ENCODE assay signal across 24 mouse cellular contexts in the genomic region with DNA sequence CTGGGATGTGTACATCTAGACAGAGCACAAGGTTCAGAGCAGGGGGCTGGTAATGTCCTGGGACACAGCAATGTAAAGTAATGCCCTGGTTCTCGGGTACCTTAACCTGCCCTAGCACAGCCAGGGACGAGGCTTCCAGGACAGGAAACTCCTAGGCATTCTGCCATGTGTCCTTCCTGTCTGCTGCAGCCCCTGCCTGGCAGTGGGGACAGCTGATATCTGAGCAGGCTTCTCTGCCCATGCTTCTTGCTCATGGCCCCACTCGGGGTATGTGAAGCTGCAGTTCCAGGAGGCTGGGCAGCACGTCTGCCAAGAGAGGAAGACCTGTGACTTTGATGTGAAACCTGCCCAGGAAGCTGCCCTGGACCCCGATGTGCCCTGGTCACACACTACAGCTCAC. TPM values are rescaled to one million over a fixed set of nuclear protein-coding genes. Genes with fewer than 3 reads are reported as not detected.
"Had no signal": no experiment of that assay in that cellular context is flagged by ENCODE, and none has a peak within 500 bp of the region (broad histone marks: within the 10 kb centered on the region; RNA-seq: fewer than 3 reads in every experiment).

No protein-coding gene starts in this region.

- H3K4me2 ChIP-seq: limb, embryonic 15.5 days; liver, embryonic 13.5 days; midbrain, embryonic 11.5 days; midbrain, embryonic 15.5 days; neural tube, embryonic 12.5 days; stomach, embryonic 15.5 days had no signal

- ATAC-seq: midbrain, embryonic 15.5 days had no signal

- DNase-seq: kidney, adult 9 months; kidney, postnatal 36 days; layer of hippocampus, adult 9-11 months; layer of hippocampus, postnatal 36 days; liver, embryonic 13.5 days; lung, adult 18-20 months; lung, postnatal 36 days; thymus, adult 2 months; thymus, postnatal 25 days had no signal

- H3K4me3 ChIP-seq: limb, embryonic 15.5 days; liver, embryonic 13.5 days; midbrain, embryonic 15.5 days; neural tube, embryonic 12.5 days; stomach, embryonic 15.5 days had no signal

- H3K9me3 ChIP-seq: limb, embryonic 15.5 days; liver, embryonic 13.5 days; midbrain, embryonic 15.5 days; neural tube, embryonic 12.5 days; stomach, embryonic 15.5 days had no signal

- H3K27ac ChIP-seq: kidney, postnatal 0 days; limb, embryonic 15.5 days; liver, embryonic 13.5 days; midbrain, embryonic 15.5 days; neural tube, embryonic 12.5 days; stomach, embryonic 15.5 days had no signal

- H3K27me3 ChIP-seq: stomach, embryonic 15.5 days had no signal

- H3K9ac ChIP-seq: limb, embryonic 15.5 days; liver, embryonic 13.5 days; midbrain, embryonic 15.5 days; neural tube, embryonic 12.5 days; stomach, embryonic 15.5 days had no signal

RNA-seq across cellular contexts. Expression of gene Ankrd53, which starts 6.0 kb away (rescaled TPM):
- total RNA-seq: layer of hippocampus, adult 18-20 months; layer of hippocampus, postnatal 36 days; left cerebral cortex, adult 8-10 months; left cerebral cortex, postnatal 25 days; megakaryocyte, adult 5-6 weeks; monocyte, adult 5-6 weeks; neutrophil, adult 5-6 weeks had no signal
- polyA plus RNA-seq: liver, embryonic 13.5 days; midbrain, embryonic 11.5 days; spleen, adult 2 months; stomach, embryonic 15.5 days; urinary bladder, adult 2 months had no signal

RNA-seq across cellular contexts. Expression of gene Atp6v1b1, which starts 25.7 kb away (rescaled TPM):
- total RNA-seq: left cerebral cortex, adult 8-10 months; left cerebral cortex, postnatal 25 days; megakaryocyte, adult 5-6 weeks; monocyte, adult 5-6 weeks; neutrophil, adult 5-6 weeks had no signal
- polyA plus RNA-seq: limb, embryonic 11.5 days; limb, embryonic 15.5 days; liver, embryonic 13.5 days; midbrain, embryonic 11.5 days; midbrain, embryonic 15.5 days; neural tube, embryonic 12.5 days; urinary bladder, adult 2 months had no signal

RNA-seq across cellular contexts. Expression of gene Vax2, which starts 57.4 kb away (rescaled TPM):
- total RNA-seq: layer of hippocampus, adult 18-20 months; layer of hippocampus, postnatal 36 days; left cerebral cortex, adult 8-10 months; left cerebral cortex, postnatal 25 days; megakaryocyte, adult 5-6 weeks; monocyte, adult 5-6 weeks; neutrophil, adult 5-6 weeks had no signal
- polyA plus RNA-seq: kidney, postnatal 0 days; liver, embryonic 13.5 days; spleen, adult 2 months; stomach, embryonic 15.5 days; urinary bladder, adult 2 months had no signal
